Mouse (Mus musculus): Measurements from ENCODE around the gene Rrp9.

DNA sequence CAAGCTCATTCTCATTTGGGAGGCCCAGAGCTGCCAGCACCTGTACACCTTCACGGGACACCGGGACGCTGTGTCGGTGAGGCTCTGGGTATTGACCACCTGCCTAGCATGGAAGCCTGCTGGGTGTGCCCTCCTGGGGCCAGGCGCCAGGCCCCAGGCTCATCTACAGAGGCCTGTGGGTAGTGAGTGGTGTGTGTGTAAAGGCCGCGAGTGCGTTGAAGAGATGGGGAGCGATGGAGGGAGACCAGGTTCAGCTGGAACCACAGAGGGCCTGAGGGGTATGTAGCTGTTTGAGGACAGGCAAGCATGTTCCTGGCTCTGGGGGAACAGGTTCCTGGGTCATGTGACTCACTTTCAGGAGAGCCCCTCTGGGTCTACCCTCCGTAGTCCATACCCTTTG, 7.4 kb downstream of the Rrp9 start:
- TF ChIP-seq CTCF (IDR thresholded peaks at IDR 0.05; ENCODE audit: low read depth) (no peak), EP300 (optimal IDR thresholded peaks at IDR 0.05) (no peak)

Data from stomach, postnatal 0 days (tissue).